Mouse (Mus musculus): Measurements from ENCODE around the gene Ripor2. TPM values are rescaled to one million over a fixed set of nuclear protein-coding genes. Genes with fewer than 3 reads are reported as not detected.

Ripor2 gene
- total and polyA plus RNA-seq, 2 experiments from 2014 or later = 21.3 to 53.2 TPM

GRCm38 (mm10) chr13:24567176-24567811, 14.7 kb upstream of the Ripor2 start:
- Histone ChIP-seq H3K4me1 (ENCODE audit: insufficient read depth) (no peaks in the 10 kb centered on the region), H3K27ac (ENCODE audit: low read depth, low read length) (no peak overlapping the region), H3K27me3 (ENCODE audit: insufficient read depth, low read length) (no peaks in the 10 kb centered on the region), H3K36me3 (ENCODE audit: insufficient read depth) (no peaks in the 10 kb centered on the region), H3K9ac (no peak overlapping the region), H3K4me2 (ENCODE audit: low read depth) (no peak overlapping the region), H3K9me3 (ENCODE audit: low read length) (no peaks in the 10 kb centered on the region), H3K4me3 (ENCODE audit: low read depth, low read length) (no peak overlapping the region)
- no peak for TF ChIP-seq CTCF (IDR thresholded peaks at IDR 0.05; ENCODE audit: low read depth)
- WGBS = 78% methylated on average over 11 of the region's 11 CpGs
- DNase-seq = no peak
- ATAC-seq = no peak

- WGBS = 84% methylated on average over 4 of the region's 4 CpGs
- Histone ChIP-seq H3K4me3 (ENCODE audit: low read depth, low read length) (no peak overlapping the region), H3K27ac (ENCODE audit: low read depth, low read length) (no peak overlapping the region), H3K9me3 (ENCODE audit: low read length) (no peaks in the 10 kb centered on the region), H3K4me2 (ENCODE audit: low read depth) (no peak overlapping the region), H3K27me3 (ENCODE audit: insufficient read depth, low read length) (no peaks in the 10 kb centered on the region), H3K4me1 (ENCODE audit: insufficient read depth) (no peaks in the 10 kb centered on the region), H3K36me3 (ENCODE audit: insufficient read depth) (no peaks in the 10 kb centered on the region), H3K9ac (no peak overlapping the region)
- ATAC-seq (no peak), DNase-seq (no peak)
- no peak for TF ChIP-seq CTCF (IDR thresholded peaks at IDR 0.05; ENCODE audit: low read depth)
Observed at GRCm38 (mm10) chr13:24569066-24569465, 12.9 kb upstream of the Ripor2 start.

- H3K27ac ChIP-seq (ENCODE audit: low read depth, low read length) = no peak overlapping the region
- H3K4me2 ChIP-seq (ENCODE audit: low read depth) = no peak overlapping the region
- H3K4me1 ChIP-seq (ENCODE audit: insufficient read depth) = no peaks in the 10 kb centered on the region
- no peaks in the 10 kb centered on the region for H3K36me3 ChIP-seq (ENCODE audit: insufficient read depth)
- no peak for TF ChIP-seq CTCF (IDR thresholded peaks at IDR 0.05; ENCODE audit: low read depth)
- DNase-seq (no peak), ATAC-seq (no peak)
- 43% methylated on average over 2 of the region's 2 CpGs for WGBS
- H3K9me3 ChIP-seq (ENCODE audit: low read length) = no peaks in the 10 kb centered on the region
- no peak overlapping the region for H3K9ac ChIP-seq
- no peak overlapping the region for H3K4me3 ChIP-seq (ENCODE audit: low read depth, low read length)
- H3K27me3 ChIP-seq (ENCODE audit: insufficient read depth, low read length) = no peaks in the 10 kb centered on the region
Observed at GRCm38 (mm10) chr13:24570716-24571115, 11.3 kb upstream of the Ripor2 start.

GRCm38 (mm10) chr13:24571906-24572305, 10.1 kb upstream of the Ripor2 start:
- no peak overlapping the region for H3K9ac ChIP-seq
- TF ChIP-seq CTCF (IDR thresholded peaks at IDR 0.05; ENCODE audit: low read depth) = no peak
- peaks cover 11% of the 10 kb centered on the region for H3K4me1 ChIP-seq (ENCODE audit: insufficient read depth)
- ATAC-seq (peak; percentile 25; the same call in 1 of the 2 replicates), DNase-seq (peak; percentile 48)
- no peaks in the 10 kb centered on the region for H3K36me3 ChIP-seq (ENCODE audit: insufficient read depth)
- H3K27ac ChIP-seq (ENCODE audit: low read depth, low read length) = no peak overlapping the region
- 61% methylated on average over 6 of the region's 6 CpGs for WGBS
- H3K4me2 ChIP-seq (ENCODE audit: low read depth) = no peak overlapping the region
- no peak overlapping the region for H3K4me3 ChIP-seq (ENCODE audit: low read depth, low read length)
- no peaks in the 10 kb centered on the region for H3K27me3 ChIP-seq (ENCODE audit: insufficient read depth, low read length)
- no peaks in the 10 kb centered on the region for H3K9me3 ChIP-seq (ENCODE audit: low read length)

GRCm38 (mm10) chr13:24575126-24575525, 6.9 kb upstream of the Ripor2 start:
- H3K9me3 ChIP-seq (ENCODE audit: low read length) = no peaks in the 10 kb centered on the region
- WGBS = 88% methylated on average over 3 of the region's 3 CpGs
- DNase-seq (no peak), ATAC-seq (no peak)
- H3K4me2 ChIP-seq (ENCODE audit: low read depth) = no peak overlapping the region
- no peaks in the 10 kb centered on the region for H3K27me3 ChIP-seq (ENCODE audit: insufficient read depth, low read length)
- no peak overlapping the region for H3K4me3 ChIP-seq (ENCODE audit: low read depth, low read length)
- no peak overlapping the region for H3K27ac ChIP-seq (ENCODE audit: low read depth, low read length)
- H3K36me3 ChIP-seq (ENCODE audit: insufficient read depth) = no peaks in the 10 kb centered on the region
- H3K9ac ChIP-seq = no peak overlapping the region
- peaks cover 15% of the 10 kb centered on the region for H3K4me1 ChIP-seq (ENCODE audit: insufficient read depth)
- no peak for TF ChIP-seq CTCF (IDR thresholded peaks at IDR 0.05; ENCODE audit: low read depth)

GRCm38 (mm10) chr13:24576338-24577119, 5.5 kb upstream of the Ripor2 start:
- H3K9ac ChIP-seq = no peak overlapping the region
- 41% methylated on average over 11 of the region's 11 CpGs for WGBS
- H3K4me1 ChIP-seq (ENCODE audit: insufficient read depth) = peaks cover 15% of the 10 kb centered on the region
- H3K4me3 ChIP-seq (ENCODE audit: low read depth, low read length) = no peak overlapping the region
- H3K27me3 ChIP-seq (ENCODE audit: insufficient read depth, low read length) = no peaks in the 10 kb centered on the region
- no peak overlapping the region for H3K4me2 ChIP-seq (ENCODE audit: low read depth)
- ATAC-seq (peak; percentile 95), DNase-seq (peak; percentile 88)
- no peak for TF ChIP-seq CTCF (IDR thresholded peaks at IDR 0.05; ENCODE audit: low read depth)
- peak overlapping the region; percentile 75 for H3K27ac ChIP-seq (ENCODE audit: low read depth, low read length)
- H3K36me3 ChIP-seq (ENCODE audit: insufficient read depth) = no peaks in the 10 kb centered on the region
- H3K9me3 ChIP-seq (ENCODE audit: low read length) = no peaks in the 10 kb centered on the region

- Histone ChIP-seq H3K27ac (ENCODE audit: low read depth, low read length) (no peak overlapping the region), H3K4me2 (ENCODE audit: low read depth) (no peak overlapping the region), H3K27me3 (ENCODE audit: insufficient read depth, low read length) (no peaks in the 10 kb centered on the region), H3K9me3 (ENCODE audit: low read length) (no peaks in the 10 kb centered on the region), H3K9ac (no peak overlapping the region), H3K36me3 (ENCODE audit: insufficient read depth) (no peaks in the 10 kb centered on the region), H3K4me3 (ENCODE audit: low read depth, low read length) (no peak overlapping the region), H3K4me1 (ENCODE audit: insufficient read depth) (peaks cover 15% of the 10 kb centered on the region)
- no peak for TF ChIP-seq CTCF (IDR thresholded peaks at IDR 0.05; ENCODE audit: low read depth)
- no peak for ATAC-seq
- no peak for DNase-seq
Observed at GRCm38 (mm10) chr13:24578317-24578716, 3.7 kb upstream of the Ripor2 start.

All from forebrain, postnatal 0 days (tissue).